Comparison of ENCODE assay signal across 13 mouse cellular contexts in genomic region chr6:137505555-137506227, GRCm38 (mm10).
"Had no signal": no experiment of that assay in that cellular context is flagged by ENCODE, and none has a peak within 500 bp of the region (broad histone marks: within the 10 kb centered on the region; RNA-seq: fewer than 3 reads in every experiment).

No protein-coding gene starts in this region.

- H3K4me1 ChIP-seq: limb, embryonic 10.5 days; liver, embryonic 12.5 days; lung, embryonic 15.5 days; neural tube, embryonic 15.5 days had no signal

- H3K4me2 ChIP-seq: liver, embryonic 12.5 days; lung, embryonic 15.5 days; neural tube, embryonic 15.5 days had no signal

- H3K27me3 ChIP-seq: liver, embryonic 12.5 days; lung, embryonic 15.5 days; neural tube, embryonic 15.5 days had no signal

- H3K4me3 ChIP-seq: left cerebral cortex, adult 2 months; limb, embryonic 10.5 days; liver, embryonic 12.5 days; lung, embryonic 15.5 days; myocyte; neural tube, embryonic 15.5 days had no signal

- DNase-seq: kidney, adult 18-20 months; kidney, postnatal 25 days; lung, postnatal 14 days; midbrain, embryonic 14.5 days; spleen, adult 18-20 months; thymus, postnatal 14 days had no signal

- ATAC-seq: liver, embryonic 12.5 days had no signal

- H3K9ac ChIP-seq: liver, embryonic 12.5 days; lung, embryonic 15.5 days; neural tube, embryonic 15.5 days had no signal

- H3K9me3 ChIP-seq: limb, embryonic 10.5 days; liver, embryonic 12.5 days; lung, embryonic 15.5 days; neural tube, embryonic 15.5 days had no signal

- H3K27ac ChIP-seq: left cerebral cortex, adult 2 months; limb, embryonic 10.5 days; liver, embryonic 12.5 days; lung, embryonic 15.5 days; macrophage; neural tube, embryonic 15.5 days had no signal

- H3K36me3 ChIP-seq: limb, embryonic 10.5 days; liver, embryonic 12.5 days; neural tube, embryonic 15.5 days had no signal
